In the genomic region with DNA sequence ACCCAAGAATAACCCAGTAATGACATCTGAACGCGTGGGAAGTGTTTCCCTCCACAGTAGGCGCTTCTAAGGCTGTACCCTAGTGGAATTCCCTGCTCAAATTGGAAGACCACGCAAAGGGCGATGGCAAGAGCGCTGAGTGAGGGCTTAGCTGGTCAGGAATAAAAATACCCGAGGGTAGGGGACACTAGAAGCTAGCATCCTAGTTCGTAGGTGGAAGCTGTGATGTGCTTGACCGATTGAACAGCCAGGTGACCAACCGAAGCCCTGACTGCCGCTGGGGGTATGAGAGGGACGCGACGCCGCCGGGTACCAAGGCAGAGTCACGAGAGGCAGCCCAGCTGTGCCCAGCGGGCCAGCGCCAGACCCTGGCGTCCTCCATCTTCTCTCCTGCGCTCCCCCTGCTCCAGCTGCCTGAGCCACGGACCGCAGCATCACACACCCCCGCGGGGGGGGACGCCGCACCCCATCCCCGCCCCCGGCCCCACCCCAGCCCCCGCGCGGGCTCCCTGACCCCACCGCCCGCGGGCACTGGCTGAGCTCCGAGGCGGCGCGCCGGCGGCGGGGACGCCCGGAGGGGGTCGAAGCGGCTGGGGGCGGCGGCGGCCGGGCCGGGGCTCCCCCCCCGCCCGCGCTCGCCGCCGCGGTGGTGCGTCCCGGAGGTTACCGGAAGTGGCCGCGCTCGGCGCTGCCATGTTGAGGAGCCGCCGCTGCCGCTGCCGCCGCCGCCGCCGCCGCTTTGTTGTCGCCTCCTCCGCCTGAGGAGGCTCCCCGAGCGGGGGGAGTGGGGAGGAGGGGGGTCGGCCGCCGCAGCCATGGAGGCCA, we compare ENCODE assay signal across 8 mouse cellular contexts. TPM values are rescaled to one million over a fixed set of nuclear protein-coding genes. Genes with fewer than 3 reads are reported as not detected.
DNase-seq lines count a peak whose midpoint lies in the region; ATAC-seq and TF ChIP-seq lines count a peak whose summit lies in the region.

A gene (plus strand): TSS at position 694 of the 825 bp plus-strand sequence.

- H3K4me1 ChIP-seq in ES-Bruce4 (ENCODE audit: control insufficient read depth, insufficient read depth, low read length) = no peaks in the 10 kb centered on the region
- H3K4me1 ChIP-seq in forebrain, embryonic 14.5 days (ENCODE audit: control insufficient read depth, insufficient read depth, low read length) = peaks cover 29% of the 10 kb centered on the region
- H3K4me1 ChIP-seq in heart, postnatal 0 days (ENCODE audit: control insufficient read depth, insufficient read depth) = peaks cover 25% of the 10 kb centered on the region
- peaks cover 29% of the 10 kb centered on the region for H3K4me1 ChIP-seq in liver, postnatal 0 days (ENCODE audit: insufficient read depth)
- peaks cover 46% of the 10 kb centered on the region for H3K4me1 ChIP-seq in neural tube, embryonic 13.5 days (replicated peaks)
- H3K4me1 ChIP-seq in stomach, postnatal 0 days (replicated peaks; ENCODE audit: control insufficient read depth, insufficient read depth) = 0 out of 2 replicates have a peak, but pooled peaks cover 2% of the 10 kb centered on the region

- no peaks in the 10 kb centered on the region for H3K36me3 ChIP-seq in ES-Bruce4 (ENCODE audit: control insufficient read depth, insufficient read depth, low read length, poor library complexity, severe bottlenecking)
- no peaks in the 10 kb centered on the region for H3K36me3 ChIP-seq in forebrain, embryonic 14.5 days (ENCODE audit: control insufficient read depth, insufficient read depth, low read length)
- no peaks in the 10 kb centered on the region for H3K36me3 ChIP-seq in heart, postnatal 0 days (replicated peaks; ENCODE audit: control insufficient read depth, insufficient read depth, low read length)
- no peaks in the 10 kb centered on the region for H3K36me3 ChIP-seq in liver, postnatal 0 days (replicated peaks; ENCODE audit: insufficient read depth, low read length)
- no peaks in the 10 kb centered on the region for H3K36me3 ChIP-seq in neural tube, embryonic 13.5 days
- H3K36me3 ChIP-seq in stomach, postnatal 0 days (ENCODE audit: control insufficient read depth, insufficient read depth, low read length) = no peaks in the 10 kb centered on the region

- H3K27me3 ChIP-seq in ES-Bruce4 (ENCODE audit: control insufficient read depth, insufficient read depth, low read length, poor library complexity, severe bottlenecking) = peaks cover 11% of the 10 kb centered on the region
- H3K27me3 ChIP-seq in forebrain, embryonic 14.5 days (replicated peaks; ENCODE audit: control insufficient read depth, insufficient read depth, low read length) = no peaks in the 10 kb centered on the region
- no peaks in the 10 kb centered on the region for H3K27me3 ChIP-seq in heart, postnatal 0 days (ENCODE audit: control insufficient read depth, insufficient read depth, low read length)
- no peaks in the 10 kb centered on the region for H3K27me3 ChIP-seq in liver, postnatal 0 days (ENCODE audit: insufficient read depth, low read length)
- no peaks in the 10 kb centered on the region for H3K27me3 ChIP-seq in neural tube, embryonic 13.5 days
- no peaks in the 10 kb centered on the region for H3K27me3 ChIP-seq in stomach, postnatal 0 days (ENCODE audit: control insufficient read depth, insufficient read depth, low read length)

- no peaks in the 10 kb centered on the region for H3K9me3 ChIP-seq in ES-Bruce4 (replicated peaks; ENCODE audit: control insufficient read depth, insufficient read depth, low read length, poor library complexity, severe bottlenecking)
- no peaks in the 10 kb centered on the region for H3K9me3 ChIP-seq in forebrain, embryonic 14.5 days (replicated peaks; ENCODE audit: control insufficient read depth, low read length)
- no peaks in the 10 kb centered on the region for H3K9me3 ChIP-seq in heart, postnatal 0 days (replicated peaks; ENCODE audit: control insufficient read depth, low read length)
- H3K9me3 ChIP-seq in liver, postnatal 0 days (ENCODE audit: low read length) = no peaks in the 10 kb centered on the region
- H3K9me3 ChIP-seq in neural tube, embryonic 13.5 days = no peaks in the 10 kb centered on the region
- no peaks in the 10 kb centered on the region for H3K9me3 ChIP-seq in stomach, postnatal 0 days (ENCODE audit: control insufficient read depth, low read length)

- no peak within 1 kb of the TSS for H3K27ac ChIP-seq in ES-Bruce4 (ENCODE audit: insufficient read depth, low read length)
- peak within 1 kb of the TSS; percentile 98 for H3K27ac ChIP-seq in forebrain, embryonic 14.5 days (ENCODE audit: low read depth, low read length)
- peak within 1 kb of the TSS; percentile 99 for H3K27ac ChIP-seq in heart, postnatal 0 days (ENCODE audit: low read depth)
- H3K27ac ChIP-seq in liver, postnatal 0 days (ENCODE audit: low read depth) = peak within 1 kb of the TSS; percentile 92
- H3K27ac ChIP-seq in neural tube, embryonic 13.5 days (replicated peaks) = peak within 1 kb of the TSS; percentile 99
- peak within 1 kb of the TSS; percentile 98 for H3K27ac ChIP-seq in stomach, postnatal 0 days (replicated peaks)

- peak within 1 kb of the TSS; percentile 85 for H3K4me3 ChIP-seq in ES-Bruce4 (ENCODE audit: low read depth, low read length)
- H3K4me3 ChIP-seq in forebrain, embryonic 14.5 days (ENCODE audit: low read depth, low read length) = peak within 1 kb of the TSS; percentile 96
- H3K4me3 ChIP-seq in heart, postnatal 0 days (ENCODE audit: low read depth, low read length) = peak within 1 kb of the TSS; percentile 90
- H3K4me3 ChIP-seq in liver, postnatal 0 days (ENCODE audit: low read depth, low read length) = peak within 1 kb of the TSS; percentile 98
- peak within 1 kb of the TSS; percentile 93 for H3K4me3 ChIP-seq in neural tube, embryonic 13.5 days
- H3K4me3 ChIP-seq in stomach, postnatal 0 days (ENCODE audit: low read depth, low read length) = peak within 1 kb of the TSS; percentile 92

- DNase-seq in cerebellum, adult 11 months = peak; percentile 68
- DNase-seq in forebrain, embryonic 14.5 days (ENCODE audit: low spot score) = peak; percentile 86
- DNase-seq in heart, postnatal 0 days (ENCODE audit: low spot score) = peak; percentile 85
- peak; percentile 77 to 89 for DNase-seq in kidney, postnatal 36 days
- peak; percentile 88 for DNase-seq in liver, postnatal 0 days
- peak; percentile 84 for DNase-seq in stomach, postnatal 0 days (ENCODE audit: low spot score)

- WGBS in forebrain, embryonic 14.5 days = 2% methylated on average over 43 of the region's 81 CpGs
- WGBS in heart, postnatal 0 days = 0% methylated on average over 29 of the region's 81 CpGs
- under 1% methylated on average over 32 of the region's 81 CpGs for WGBS in liver, postnatal 0 days (ENCODE audit: insufficient replicate concordance)
- under 1% methylated on average over 27 of the region's 81 CpGs for WGBS in neural tube, embryonic 13.5 days
- under 1% methylated on average over 51 of the region's 81 CpGs for WGBS in stomach, postnatal 0 days

- no peak for TF ChIP-seq CTCF in ES-Bruce4 (IDR thresholded peaks at IDR 0.05; ENCODE audit: low read depth, low read length)
- no peak for TF ChIP-seq CTCF in heart, postnatal 0 days (IDR thresholded peaks at IDR 0.05; ENCODE audit: low read depth)
- no peak for TF ChIP-seq CTCF in liver, postnatal 0 days (IDR thresholded peaks at IDR 0.05; ENCODE audit: low read depth)
- no peak; the same call in 1 of the 2 replicates for TF ChIP-seq CTCF in stomach, postnatal 0 days (IDR thresholded peaks at IDR 0.05; ENCODE audit: low read depth)

- no peak for TF ChIP-seq POLR2A in ES-Bruce4 (IDR thresholded peaks at IDR 0.05; ENCODE audit: insufficient read depth, low read length)

- peak within 1 kb of the TSS; percentile 99 for H3K9ac ChIP-seq in ES-Bruce4 (ENCODE audit: low read depth, poor library complexity, severe bottlenecking)
- H3K9ac ChIP-seq in forebrain, embryonic 14.5 days (ENCODE audit: low read length) = peak within 1 kb of the TSS; percentile 99
- peak within 1 kb of the TSS; percentile 98 for H3K9ac ChIP-seq in heart, postnatal 0 days (replicated peaks; ENCODE audit: low read depth, low read length)
- peak within 1 kb of the TSS; percentile 96 for H3K9ac ChIP-seq in liver, postnatal 0 days (replicated peaks)
- peak within 1 kb of the TSS; percentile 100 for H3K9ac ChIP-seq in neural tube, embryonic 13.5 days
- peak within 1 kb of the TSS; percentile 96 for H3K9ac ChIP-seq in stomach, postnatal 0 days (ENCODE audit: low read length)

- H3K4me2 ChIP-seq in forebrain, embryonic 14.5 days (ENCODE audit: low read length) = peak within 1 kb of the TSS; percentile 92
- H3K4me2 ChIP-seq in heart, postnatal 0 days (ENCODE audit: low read depth, low read length) = peak within 1 kb of the TSS; percentile 93
- H3K4me2 ChIP-seq in liver, postnatal 0 days (ENCODE audit: low read depth, low read length) = peak within 1 kb of the TSS; percentile 98
- H3K4me2 ChIP-seq in neural tube, embryonic 13.5 days = peak within 1 kb of the TSS; percentile 91
- H3K4me2 ChIP-seq in stomach, postnatal 0 days (replicated peaks; ENCODE audit: low read depth) = peak within 1 kb of the TSS; percentile 83

- TF ChIP-seq EP300 in ES-Bruce4 (IDR thresholded peaks at IDR 0.05; ENCODE audit: insufficient read depth, low read depth, low read length) = no peak
- TF ChIP-seq EP300 in heart, postnatal 0 days (IDR thresholded peaks at IDR 0.05; ENCODE audit: low read depth) = no peak
- TF ChIP-seq EP300 in liver, postnatal 0 days (IDR thresholded peaks at IDR 0.05; ENCODE audit: low read depth) = no peak
- TF ChIP-seq EP300 in stomach, postnatal 0 days (optimal IDR thresholded peaks at IDR 0.05) = no peak

- ATAC-seq in forebrain, embryonic 14.5 days = peak; percentile 92
- peak; percentile 80 for ATAC-seq in heart, postnatal 0 days (ENCODE audit: insufficient read depth, low read depth)
- ATAC-seq in liver, postnatal 0 days = peak; percentile 90
- ATAC-seq in neural tube, embryonic 13.5 days (ENCODE audit: low read depth) = peak; percentile 91
- ATAC-seq in stomach, postnatal 0 days (ENCODE audit: low FRiP score, low TSS enrichment) = peak; percentile 89

RNA-seq across cellular contexts. Expression of the gene that starts here (rescaled TPM):
- 43.4 and 44.8 TPM in 2 replicates for polyA plus RNA-seq in ES-Bruce4 (2011; ENCODE audit: insufficient read depth, insufficient read length, low read depth, missing spikeins)
- 60.0 and 64.7 TPM in 2 replicates for polyA plus RNA-seq in forebrain, embryonic 14.5 days (2014; fragmentation: Nextera tagmentation; extraction: Ambion mirVana)
- total RNA-seq in heart, postnatal 0 days (2014; rRNA removed; ENCODE audit: low replicate concordance) = 31.9 and 35.5 TPM in 2 replicates
- 17.6 and 18.2 TPM in 2 replicates for polyA plus RNA-seq in heart, postnatal 0 days (2015; fragmentation: Nextera tagmentation; extraction: Ambion mirVana)
- 6.3 TPM in 2 replicates for polyA plus RNA-seq in liver, postnatal 0 days (2015; fragmentation: Nextera tagmentation; extraction: Ambion mirVana)
- 53.9 and 62.8 TPM in 2 replicates for polyA plus RNA-seq in neural tube, embryonic 13.5 days (2015; fragmentation: Nextera tagmentation; extraction: Ambion mirVana)
- 15.9 and 18.1 TPM in 2 replicates for polyA plus RNA-seq in stomach, postnatal 0 days (2015; fragmentation: Nextera tagmentation; extraction: Ambion mirVana)
